Mouse (Mus musculus): ENCODE measurements at regions not wholly inside any gene's neighbourhood (a gene's known extent, or its start where the extent isn't known, plus 50 kb on each side); places are given as distances from the start of the nearest gene placed in this dataset.

- no peak for TF ChIP-seq USF1 (IDR thresholded peaks at IDR 0.05; ENCODE audit: low read depth, low read length)
- no peak for TF ChIP-seq MAZ (IDR thresholded peaks at IDR 0.05; ENCODE audit: low read depth, low read length)
- no peak for TF ChIP-seq POLR2A (IDR thresholded peaks at IDR 0.05; ENCODE audit: control insufficient read depth in 1 of 2, insufficient read depth in 1 of 2, low read depth in 1 of 2, low read length in 2 of 2, poor library complexity in 1 of 2)
- TF ChIP-seq CTCF (IDR thresholded peaks at IDR 0.05 in 2 of 3, conservative IDR thresholded peaks at IDR 0.05 in 1 of 3; ENCODE audit: control insufficient read depth in 1 of 3, insufficient read depth in 1 of 3, low read depth in 2 of 3, low read length in 3 of 3, poor library complexity in 1 of 3, severe bottlenecking in 1 of 3): no peak
- TF ChIP-seq SMC3 (IDR thresholded peaks at IDR 0.05; ENCODE audit: low read depth, low read length): no peak
- TF ChIP-seq MXI1 (IDR thresholded peaks at IDR 0.05; ENCODE audit: low read depth, low read length): no peak
- no peak for TF ChIP-seq SIN3A (IDR thresholded peaks at IDR 0.05; ENCODE audit: low read length)
- TF ChIP-seq ETS1 (IDR thresholded peaks at IDR 0.05; ENCODE audit: low read depth, low read length): no peak
These were observed 503.2 kb downstream of the Gsdmc2 start for GRCm38 (mm10) chr15:63341730-63342129.
